Mouse (Mus musculus) kidney, adult 2 months (tissue): ENCODE data around the gene Magi2. TPM values are rescaled to one million over a fixed set of nuclear protein-coding genes. Genes with fewer than 3 reads are reported as not detected.
"Not testable (repeated sequence)": the region's sequence is repeated elsewhere in the genome, so short reads cannot be mapped to it uniquely, and the experiment has no call there.

Experiments
- DNase-seq: peaks from one replicate; pipeline ENCODE4 v3.0.0; 2021
- H3K27ac ChIP-seq: fragments of 200-500 bp; 2 replicates; pipeline ENCODE4 v1.5.1; 2012; ENCODE audit warnings: low read depth, low read length, control low read depth, inconsistent platforms; ENCODE audit not compliant: insufficient read depth
- H3K27me3 ChIP-seq: fragments of 200-500 bp; replicated peaks from 2 replicates; pipeline ENCODE4 v1.6.1; 2012; ENCODE audit warnings: mild to moderate bottlenecking, moderate library complexity, low read length, inconsistent platforms; ENCODE audit not compliant: control insufficient read depth, insufficient read depth
- H3K36me3 ChIP-seq: fragments of 200-500 bp; 2 replicates; pipeline ENCODE4 v1.6.1; 2012; ENCODE audit warnings: mild to moderate bottlenecking, moderate library complexity, low read length, inconsistent platforms; ENCODE audit not compliant: control insufficient read depth, insufficient read depth
- H3K4me1 ChIP-seq: fragments of 200-500 bp; 2 replicates; pipeline ENCODE4 v1.6.1; 2011; ENCODE audit warnings: low read length; ENCODE audit not compliant: control insufficient read depth, insufficient read depth
- H3K4me3 ChIP-seq: fragments of 200-500 bp; 2 replicates; pipeline ENCODE4 v1.5.1; 2011; ENCODE audit warnings: mild to moderate bottlenecking, low read depth, low read length, control low read depth; ENCODE audit not compliant: insufficient read depth
- CTCF ChIP-seq: fragments of 200-500 bp; conservative IDR thresholded peaks from 2 replicates; pipeline ENCODE4 v1.5.1; 2011; ENCODE audit warnings: low read depth, mild to moderate bottlenecking, control low read depth, low read length, moderate library complexity, mixed read lengths; ENCODE audit not compliant: insufficient read depth, insufficient read length
- POLR2A ChIP-seq: fragments of 200-500 bp; IDR thresholded peaks from one replicate; pipeline ENCODE4 v1.6.1; 2011; ENCODE audit warnings: low read depth, low read length, control low read depth
- WGBS: fragments of 180-500 bp; shearing (Covaris S2); methylation state at CpG from one replicate; pipeline ENCODE4 v1.1.7; 2018; 5-methylcytosine and 5-hydroxymethylcytosine counted together
- polyA plus RNA-seq: library from polyadenylated mRNA; depleted of rRNA; stranded (reverse); fragments of >200 nt; gene quantifications from 2 replicates; pipeline ENCODE4 v1.2.3, GENCODE M21; 2012

The Magi2 gene
- polyA plus RNA-seq, 1 experiment, result 6.1 TPM

GRCm38 (mm10) chr5:20512377-20513126, 1285.7 kb downstream of the Magi2 start:
- TF ChIP-seq POLR2A, result no peak
- no peak for TF ChIP-seq CTCF
- H3K4me1 ChIP-seq, result no peaks in the 10 kb centered on the region
- no peak overlapping the region for H3K27ac ChIP-seq
- 47% methylated on average over 16 of the region's 16 CpGs for WGBS
- H3K27me3 ChIP-seq, result no peaks in the 10 kb centered on the region
- no peak for DNase-seq
- no peaks in the 10 kb centered on the region for H3K36me3 ChIP-seq
- no peak overlapping the region for H3K4me3 ChIP-seq

DNA sequence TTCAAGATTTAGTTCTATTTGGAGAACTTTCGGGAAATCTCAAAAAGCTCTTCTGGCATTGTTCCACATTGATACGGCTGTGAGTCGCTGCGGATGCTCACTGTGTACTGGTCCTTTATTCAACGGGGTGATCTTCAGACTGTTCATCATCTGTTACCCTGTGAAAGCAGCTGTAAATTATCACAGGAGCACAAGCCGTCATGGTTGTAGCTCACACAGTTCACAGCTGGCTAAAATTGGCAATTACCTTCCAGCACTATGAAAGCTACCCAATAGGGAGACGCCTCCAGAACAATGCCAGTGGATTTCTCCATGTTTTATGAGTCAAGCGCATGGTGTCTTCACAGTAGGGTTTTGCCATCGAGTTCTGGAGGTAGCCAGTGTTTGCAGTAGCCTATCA, 1294.8 kb downstream of the Magi2 start:
- TF ChIP-seq CTCF (no peak), POLR2A (no peak)
- WGBS, result 67% methylated on average over 9 of the region's 9 CpGs
- H3K4me3 ChIP-seq, result no peak overlapping the region

DNA sequence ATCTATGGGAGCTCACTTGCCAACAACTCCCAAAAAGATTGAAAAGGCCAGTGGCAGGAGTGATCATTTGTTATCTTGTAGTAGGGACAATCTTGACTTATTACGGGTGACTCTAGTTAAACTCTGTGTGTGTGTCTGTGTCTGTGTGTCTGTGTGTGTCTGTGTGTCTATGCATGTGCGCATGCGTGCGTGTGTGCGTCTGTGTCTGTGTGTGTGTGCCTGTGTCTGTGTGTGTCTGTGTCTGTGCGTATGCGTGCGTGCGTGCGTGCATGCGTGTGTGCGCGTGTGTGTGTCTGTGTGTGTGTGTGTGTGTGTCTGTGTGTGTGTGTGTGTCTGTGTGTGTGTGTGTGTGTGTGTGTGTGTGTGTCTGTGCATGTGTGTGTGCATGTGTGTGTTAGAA, 1295.2 kb downstream of the Magi2 start:
- TF ChIP-seq CTCF (no peak), POLR2A (no peak)
- H3K4me3 ChIP-seq, result no peak overlapping the region
- H3K27ac ChIP-seq, result no peak overlapping the region
- DNase-seq, result no peak
- H3K36me3 ChIP-seq, result no peaks in the 10 kb centered on the region
- 97% methylated on average over 13 of the region's 13 CpGs for WGBS
- no peaks in the 10 kb centered on the region for H3K27me3 ChIP-seq
- no peaks in the 10 kb centered on the region for H3K4me1 ChIP-seq

More for the DNA sequence above, 1294.8 kb downstream of the Magi2 start:
- Histone ChIP-seq H3K4me1 (no peaks in the 10 kb centered on the region), H3K36me3 (no peaks in the 10 kb centered on the region), H3K27ac (no peak overlapping the region), H3K27me3 (no peaks in the 10 kb centered on the region)
- DNase-seq, result no peak

- H3K27ac ChIP-seq, result no peak overlapping the region
- H3K27me3 ChIP-seq, result no peaks in the 10 kb centered on the region
- no peaks in the 10 kb centered on the region for H3K36me3 ChIP-seq
- no peak overlapping the region for H3K4me3 ChIP-seq
- H3K4me1 ChIP-seq, result no peaks in the 10 kb centered on the region
- no peak for DNase-seq
- TF ChIP-seq POLR2A (no peak), CTCF (no peak)
Observed at GRCm38 (mm10) chr5:20523776-20524175, 1296.9 kb downstream of the Magi2 start.

GRCm38 (mm10) chr5:20526588-20526987, 1299.8 kb downstream of the Magi2 start:
- H3K27me3 ChIP-seq, result not testable (repeated sequence)

GRCm38 (mm10) chr5:20536544-20536943, 1309.7 kb downstream of the Magi2 start:
- DNase-seq, result no peak
- H3K4me1 ChIP-seq, result no peaks in the 10 kb centered on the region
- H3K36me3 ChIP-seq, result no peaks in the 10 kb centered on the region
- WGBS, result 59% methylated on average over 3 of the region's 3 CpGs
- no peak for TF ChIP-seq CTCF
- TF ChIP-seq POLR2A, result no peak
- no peaks in the 10 kb centered on the region for H3K27me3 ChIP-seq
- H3K4me3 ChIP-seq, result no peak overlapping the region
- no peak overlapping the region for H3K27ac ChIP-seq

More at GRCm38 (mm10) chr5:20526588-20526987, 1299.8 kb downstream of the Magi2 start:
- 95% methylated on average over 3 of the region's 4 CpGs for WGBS
- not testable (repeated sequence) for H3K4me1 ChIP-seq, H3K36me3 ChIP-seq, H3K27ac ChIP-seq, DNase-seq, H3K4me3 ChIP-seq

DNA sequence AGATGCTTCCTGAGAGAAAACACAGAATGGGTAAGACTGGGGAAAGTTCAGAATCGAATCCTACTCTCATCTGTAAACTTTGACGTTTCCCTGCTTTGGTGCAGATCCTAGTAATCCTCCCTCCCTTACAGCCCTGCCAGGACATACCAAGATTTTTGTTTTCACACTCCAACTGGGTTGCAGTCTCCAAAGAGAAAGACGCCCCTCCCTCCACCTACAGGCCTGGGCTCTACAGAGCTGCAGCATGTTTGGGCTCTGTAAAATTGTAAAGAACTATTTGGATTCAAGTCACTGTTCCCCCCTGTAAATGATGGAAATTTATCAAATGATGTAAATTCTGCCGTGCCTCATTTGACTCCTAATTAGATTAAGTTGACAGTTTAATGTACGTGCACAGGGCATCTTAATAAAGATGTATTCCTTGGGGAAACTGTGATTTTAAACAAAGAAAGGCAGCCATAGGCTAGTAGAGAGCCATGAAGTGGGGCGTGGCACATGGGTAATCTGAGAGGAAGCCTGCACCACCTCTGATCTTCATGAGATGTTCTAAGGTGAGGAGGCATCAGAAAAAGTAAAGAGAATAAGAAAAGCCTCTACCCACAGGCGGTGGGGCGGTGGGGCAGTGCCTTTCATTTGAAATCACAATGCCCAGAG, 1310.7 kb downstream of the Magi2 start:
- Histone ChIP-seq H3K36me3 (no peaks in the 10 kb centered on the region), H3K27me3 (no peaks in the 10 kb centered on the region), H3K4me3 (no peak overlapping the region), H3K4me1 (no peaks in the 10 kb centered on the region), H3K27ac (no peak overlapping the region)
- TF ChIP-seq POLR2A (no peak), CTCF (no peak)
- WGBS, result 65% methylated on average over 8 of the region's 8 CpGs
- no peak for DNase-seq
